Mouse (Mus musculus): Measurements from ENCODE around the gene Robo4. TPM values are rescaled to one million over a fixed set of nuclear protein-coding genes. Genes with fewer than 3 reads are reported as not detected.

Gene Robo4
- polyA plus RNA-seq, 1 experiment from 2014 or later = 6.0 TPM

GRCm38 (mm10) chr9:37461571-37461970 lies 59.9 kb downstream of the Robo4 start:
- peaks cover 93% of the 10 kb centered on the region for H3K27me3 ChIP-seq (ENCODE audit: low read depth, poor library complexity, severe bottlenecking)
- no peak overlapping the region for H3K4me3 ChIP-seq
- DNase-seq (ENCODE audit: low spot score) = no peak
- no peaks in the 10 kb centered on the region for H3K36me3 ChIP-seq
- peaks cover 25% of the 10 kb centered on the region for H3K4me1 ChIP-seq
- H3K27ac ChIP-seq (replicated peaks) = no peak overlapping the region
- WGBS = 7% methylated on average over 3 of the region's 3 CpGs
- H3K9me3 ChIP-seq (replicated peaks) = no peaks in the 10 kb centered on the region

DNA sequence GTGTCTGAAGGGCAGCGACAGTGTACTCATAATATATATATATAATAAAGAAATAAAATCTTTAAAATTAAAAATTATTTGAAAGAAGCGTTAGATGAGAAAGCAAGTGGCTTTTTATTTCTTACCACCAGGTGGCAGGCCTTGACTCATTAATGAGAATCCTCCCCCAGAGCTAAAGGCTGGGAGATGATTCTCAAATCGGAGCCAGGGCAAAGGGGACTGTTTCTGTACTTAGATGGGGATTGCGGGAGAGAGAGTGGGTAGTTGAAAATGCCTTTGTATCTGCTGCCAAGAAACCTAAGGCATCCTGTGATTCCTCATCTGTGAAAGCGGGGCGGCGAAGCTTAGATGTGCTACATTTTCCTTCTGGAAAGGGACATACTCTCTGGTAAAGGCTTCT lies 61.1 kb downstream of the Robo4 start:
- H3K4me1 ChIP-seq = peaks cover 15% of the 10 kb centered on the region
- H3K4me3 ChIP-seq = no peak overlapping the region
- peaks cover 82% of the 10 kb centered on the region for H3K27me3 ChIP-seq (ENCODE audit: low read depth, poor library complexity, severe bottlenecking)
- no peaks in the 10 kb centered on the region for H3K36me3 ChIP-seq
- no peak overlapping the region for H3K27ac ChIP-seq (replicated peaks)
- WGBS = 16% methylated on average over 7 of the region's 7 CpGs
- peak; percentile 28 for DNase-seq (ENCODE audit: low spot score)
- H3K9me3 ChIP-seq (replicated peaks) = no peaks in the 10 kb centered on the region

Other genes starting within 250 kb of the Robo4 start
- 16.7 and 19.2 TPM in 2 replicates for gene Tmem218, start 193.7 kb upstream of the Robo4 start, polyA plus RNA-seq (2016; fragmentation: Nextera tagmentation; extraction: Ambion mirVana)
- gene Slc37a2, start 146.2 kb upstream of the Robo4 start, polyA plus RNA-seq (2016; fragmentation: Nextera tagmentation; extraction: Ambion mirVana) = 3.0 and 3.9 TPM in 2 replicates
- gene Ccdc15, start 53.5 kb upstream of the Robo4 start, polyA plus RNA-seq (2016; fragmentation: Nextera tagmentation; extraction: Ambion mirVana) = 11.7 and 13.1 TPM in 2 replicates
- gene Hepacam, start 34.5 kb upstream of the Robo4 start, polyA plus RNA-seq (2016; fragmentation: Nextera tagmentation; extraction: Ambion mirVana) = 0.04 and 0.05 TPM in 2 replicates
- 13.1 and 36.6 TPM in 2 replicates for gene Robo3, start 31.3 kb downstream of the Robo4 start, polyA plus RNA-seq (2016; fragmentation: Nextera tagmentation; extraction: Ambion mirVana)
- gene Msantd2, start 87.4 kb downstream of the Robo4 start, polyA plus RNA-seq (2016; fragmentation: Nextera tagmentation; extraction: Ambion mirVana) = 33.0 and 33.6 TPM in 2 replicates
- gene Esam, start 126.2 kb downstream of the Robo4 start, polyA plus RNA-seq (2016; fragmentation: Nextera tagmentation; extraction: Ambion mirVana) = 28.6 and 31.5 TPM in 2 replicates
- 0.39 and 0.66 TPM in 2 replicates for gene Vsig2, start 137.4 kb downstream of the Robo4 start, polyA plus RNA-seq (2016; fragmentation: Nextera tagmentation; extraction: Ambion mirVana)
- 1.1 and 1.3 TPM in 2 replicates for gene Nrgn, start 151.0 kb downstream of the Robo4 start, polyA plus RNA-seq (2016; fragmentation: Nextera tagmentation; extraction: Ambion mirVana)
- gene Siae, start 153.8 kb downstream of the Robo4 start, polyA plus RNA-seq (2016; fragmentation: Nextera tagmentation; extraction: Ambion mirVana) = 6.5 and 7.0 TPM in 2 replicates
- gene Spa17, start 211.8 kb downstream of the Robo4 start, polyA plus RNA-seq (2016; fragmentation: Nextera tagmentation; extraction: Ambion mirVana) = 13.5 and 13.9 TPM in 2 replicates

Data from midbrain, embryonic 10.5 days (tissue).